Mouse (Mus musculus): ENCODE results near the gene Oaz1. TPM values are rescaled to one million over a fixed set of nuclear protein-coding genes. Genes with fewer than 3 reads are reported as not detected.
A peak's percentile ranks its signal among the peaks of the same experiment; 100 is the strongest.
"Not testable (repeated sequence)": the region's sequence is repeated elsewhere in the genome, so short reads cannot be mapped to it uniquely, and the experiment has no call there.

Gene Oaz1
- total and polyA plus RNA-seq, 3 experiments, result 228 to 1,655 (median 444) TPM

GRCm38 (mm10) chr10:80824827-80825226, 1.6 kb upstream of the Oaz1 start:
- H3K9me3 ChIP-seq (replicated peaks), result no peaks in the 10 kb centered on the region
- TF ChIP-seq POLR2AphosphoS5 (IDR thresholded peaks at IDR 0.05; ENCODE audit: insufficient replicate concordance, low read depth, low read length), result no peak
- TF ChIP-seq GATA1 (IDR thresholded peaks at IDR 0.05; ENCODE audit: borderline replicate concordance, low read length), result no peak
- TF ChIP-seq TAL1 (conservative IDR thresholded peaks at IDR 0.05; ENCODE audit: low read depth, low read length), result no peak
- no peak for TF ChIP-seq GATA2 (IDR thresholded peaks at IDR 0.05; ENCODE audit: borderline replicate concordance, low read depth, low read length)
- no peak for TF ChIP-seq CTCF (IDR thresholded peaks at IDR 0.05; ENCODE audit: low read depth, low read length)
- H3K4me1 ChIP-seq (ENCODE audit: insufficient read depth, low read depth, low read length), result peaks cover 47% of the 10 kb centered on the region
- ATAC-seq (ENCODE audit: extremely low read depth, insufficient number of reproducible peaks, low FRiP score, poor library complexity, severe bottlenecking) (no peak), DNase-seq (ENCODE audit: low spot score) (no peak)
- peaks cover 23% of the 10 kb centered on the region for H3K36me3 ChIP-seq (replicated peaks)
- H3K4me3 ChIP-seq (ENCODE audit: low read depth, low read length), result no peak overlapping the region
- H3K27me3 ChIP-seq (ENCODE audit: insufficient read depth, low read length), result no peaks in the 10 kb centered on the region

- peaks cover 65% of the 10 kb centered on the region for H3K4me1 ChIP-seq (ENCODE audit: insufficient read depth, low read depth, low read length)
- H3K27me3 ChIP-seq (ENCODE audit: insufficient read depth, low read length), result peaks cover 2% of the 10 kb centered on the region
- no peaks in the 10 kb centered on the region for H3K9me3 ChIP-seq (replicated peaks)
- ATAC-seq (ENCODE audit: extremely low read depth, insufficient number of reproducible peaks, low FRiP score, poor library complexity, severe bottlenecking), result no peak
- peaks cover 41% of the 10 kb centered on the region for H3K36me3 ChIP-seq (replicated peaks)
- TF ChIP-seq GATA2 (IDR thresholded peaks at IDR 0.05; ENCODE audit: borderline replicate concordance, low read depth, low read length), result no peak
- TF ChIP-seq CTCF (IDR thresholded peaks at IDR 0.05; ENCODE audit: low read depth, low read length), result no peak
- no peak for TF ChIP-seq POLR2AphosphoS5 (IDR thresholded peaks at IDR 0.05; ENCODE audit: insufficient replicate concordance, low read depth, low read length)
- no peak for TF ChIP-seq TAL1 (conservative IDR thresholded peaks at IDR 0.05; ENCODE audit: low read depth, low read length)
- H3K4me3 ChIP-seq (ENCODE audit: low read depth, low read length), result peak overlapping the region; percentile 77
- DNase-seq (ENCODE audit: low spot score), result no peak
Observed at GRCm38 (mm10) chr10:80827063-80827869, 810 bp downstream of the Oaz1 start.

GRCm38 (mm10) chr10:80827870-80828420, 1.5 kb downstream of the Oaz1 start:
- no peaks in the 10 kb centered on the region for H3K9me3 ChIP-seq (replicated peaks)
- peak overlapping the region; percentile 77 for H3K4me3 ChIP-seq (ENCODE audit: low read depth, low read length)
- DNase-seq (ENCODE audit: low spot score), result no peak
- ATAC-seq (ENCODE audit: extremely low read depth, insufficient number of reproducible peaks, low FRiP score, poor library complexity, severe bottlenecking), result no peak
- H3K4me1 ChIP-seq (ENCODE audit: insufficient read depth, low read depth, low read length), result peaks cover 64% of the 10 kb centered on the region
- H3K27me3 ChIP-seq (ENCODE audit: insufficient read depth, low read length), result peaks cover 4% of the 10 kb centered on the region
- H3K36me3 ChIP-seq (replicated peaks), result peaks cover 41% of the 10 kb centered on the region
- no peak for TF ChIP-seq GATA2 (IDR thresholded peaks at IDR 0.05; ENCODE audit: borderline replicate concordance, low read depth, low read length)
- TF ChIP-seq POLR2AphosphoS5 (IDR thresholded peaks at IDR 0.05; ENCODE audit: insufficient replicate concordance, low read depth, low read length), result no peak
- no peak for TF ChIP-seq TAL1 (conservative IDR thresholded peaks at IDR 0.05; ENCODE audit: low read depth, low read length)
- no peak for TF ChIP-seq GATA1 (IDR thresholded peaks at IDR 0.05; ENCODE audit: borderline replicate concordance, low read length)
- TF ChIP-seq CTCF (IDR thresholded peaks at IDR 0.05; ENCODE audit: low read depth, low read length), result no peak

GRCm38 (mm10) chr10:80828587-80828986, 2.1 kb downstream of the Oaz1 start:
- H3K4me3 ChIP-seq (ENCODE audit: low read depth, low read length), result peak overlapping the region; percentile 77; the same call in 1 of the 2 replicates
- not testable (repeated sequence) for H3K9me3 ChIP-seq (replicated peaks); ATAC-seq (ENCODE audit: extremely low read depth, insufficient number of reproducible peaks, low FRiP score, poor library complexity, severe bottlenecking); H3K27me3 ChIP-seq (ENCODE audit: insufficient read depth, low read length); DNase-seq (ENCODE audit: low spot score)
- H3K4me1 ChIP-seq (ENCODE audit: insufficient read depth, low read depth, low read length), result peaks cover 64% of the 10 kb centered on the region
- H3K36me3 ChIP-seq (replicated peaks), result peaks cover 41% of the 10 kb centered on the region

GRCm38 (mm10) chr10:80829359-80830278, 3.2 kb downstream of the Oaz1 start:
- peaks cover 57% of the 10 kb centered on the region for H3K4me1 ChIP-seq (ENCODE audit: insufficient read depth, low read depth, low read length)
- DNase-seq (ENCODE audit: low spot score), result no peak
- TF ChIP-seq GATA2 (IDR thresholded peaks at IDR 0.05; ENCODE audit: borderline replicate concordance, low read depth, low read length) (no peak), CTCF (IDR thresholded peaks at IDR 0.05; ENCODE audit: low read depth, low read length) (no peak), TAL1 (conservative IDR thresholded peaks at IDR 0.05; ENCODE audit: low read depth, low read length) (no peak), GATA1 (IDR thresholded peaks at IDR 0.05; ENCODE audit: borderline replicate concordance, low read length) (no peak), POLR2AphosphoS5 (IDR thresholded peaks at IDR 0.05; ENCODE audit: insufficient replicate concordance, low read depth, low read length) (no peak)
- peaks cover 5% of the 10 kb centered on the region for H3K9me3 ChIP-seq (replicated peaks)
- ATAC-seq (ENCODE audit: extremely low read depth, insufficient number of reproducible peaks, low FRiP score, poor library complexity, severe bottlenecking), result no peak
- peaks cover 41% of the 10 kb centered on the region for H3K36me3 ChIP-seq (replicated peaks)
- H3K27me3 ChIP-seq (ENCODE audit: insufficient read depth, low read length), result peaks cover 15% of the 10 kb centered on the region
- H3K4me3 ChIP-seq (ENCODE audit: low read depth, low read length), result no peak overlapping the region

- peak; percentile 54 for DNase-seq (ENCODE audit: low spot score)
- Histone ChIP-seq H3K27me3 (ENCODE audit: insufficient read depth, low read length) (peaks cover 30% of the 10 kb centered on the region), H3K9me3 (replicated peaks) (peaks cover 18% of the 10 kb centered on the region), H3K4me3 (ENCODE audit: low read depth, low read length) (no peak overlapping the region), H3K36me3 (replicated peaks) (peaks cover 41% of the 10 kb centered on the region), H3K4me1 (ENCODE audit: insufficient read depth, low read depth, low read length) (peaks cover 55% of the 10 kb centered on the region)
- ATAC-seq (ENCODE audit: extremely low read depth, insufficient number of reproducible peaks, low FRiP score, poor library complexity, severe bottlenecking), result no peak; the same call in 1 of the 2 replicates
- TF ChIP-seq POLR2AphosphoS5 (IDR thresholded peaks at IDR 0.05; ENCODE audit: insufficient replicate concordance, low read depth, low read length) (no peak), GATA1 (IDR thresholded peaks at IDR 0.05; ENCODE audit: borderline replicate concordance, low read length) (no peak)
Observed at GRCm38 (mm10) chr10:80831136-80831535, 4.7 kb downstream of the Oaz1 start.
